Comparison of ENCODE assay signal across 16 mouse cellular contexts in the genomic region with DNA sequence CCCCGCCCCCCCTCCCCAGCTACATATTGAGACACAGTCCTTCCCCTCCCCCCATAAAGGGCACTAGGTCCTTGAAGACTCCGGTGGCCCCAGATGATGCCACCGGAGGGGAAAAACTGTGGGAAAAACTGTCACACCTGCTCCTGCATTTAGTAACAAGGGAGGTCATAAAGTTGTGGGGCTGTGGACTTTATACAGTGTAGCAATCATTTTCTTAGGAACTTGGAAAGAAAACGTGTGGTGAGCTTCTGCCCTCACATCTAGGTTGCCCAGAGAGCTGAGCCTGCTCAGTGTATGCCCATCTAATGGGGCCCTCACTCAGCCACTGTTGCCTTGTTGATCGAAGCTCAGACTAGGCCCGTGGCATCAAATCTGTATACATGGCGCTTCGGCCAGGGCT. TPM values are rescaled to one million over a fixed set of nuclear protein-coding genes. Genes with fewer than 3 reads are reported as not detected.
"Had no signal": no experiment of that assay in that cellular context is flagged by ENCODE, and none has a peak within 500 bp of the region (broad histone marks: within the 10 kb centered on the region; RNA-seq: fewer than 3 reads in every experiment).

No protein-coding gene starts in this region.

- DNase-seq: retina, postnatal 1 day; right cerebral cortex, adult 18-20 months; right cerebral cortex, postnatal 14 days; right cerebral cortex, postnatal 25 days; right cerebral cortex, postnatal 4 days; spleen, adult 18-20 months; thymus, adult 18-20 months; thymus, adult 2 months; thymus, postnatal 14 days; thymus, postnatal 25 days; thymus, postnatal 36 days; thymus, postnatal 4 days had no signal

- H3K9me3 ChIP-seq: neural tube, embryonic 13.5 days; stomach, embryonic 15.5 days had no signal

- H3K27me3 ChIP-seq: neural tube, embryonic 13.5 days; stomach, embryonic 15.5 days had no signal

- H3K27ac ChIP-seq: neural tube, embryonic 13.5 days; stomach, embryonic 15.5 days; stomach, postnatal 0 days had no signal

- H3K4me1 ChIP-seq: stomach, embryonic 15.5 days had no signal

- H3K4me2 ChIP-seq: neural tube, embryonic 13.5 days; stomach, embryonic 15.5 days had no signal

- H3K4me3 ChIP-seq: neural tube, embryonic 13.5 days; stomach, embryonic 15.5 days had no signal

- H3K9ac ChIP-seq: neural tube, embryonic 13.5 days; stomach, embryonic 15.5 days had no signal

- H3K36me3 ChIP-seq: neural tube, embryonic 13.5 days; stomach, embryonic 15.5 days had no signal

RNA-seq across cellular contexts. Expression of gene Kank1, which starts 9.3 kb away (rescaled TPM):
- total RNA-seq: neutrophil, adult 5-6 weeks had no signal
